Mouse (Mus musculus): ENCODE data around the gene Pcbp3. TPM values are rescaled to one million over a fixed set of nuclear protein-coding genes. Genes with fewer than 3 reads are reported as not detected.
"Not testable (repeated sequence)": the region's sequence is repeated elsewhere in the genome, so short reads cannot be mapped to it uniquely, and the experiment has no call there.

Gene Pcbp3
- polyA plus RNA-seq (2016; fragmentation: Nextera tagmentation; extraction: Ambion mirVana), result 58.4 and 63.3 TPM in 2 replicates

- Histone ChIP-seq H3K4me3 (peak within 1 kb of the TSS; percentile 73), H3K4me1 (peaks cover 61% of the 10 kb centered on the region), H3K9me3 (no peaks in the 10 kb centered on the region), H3K27ac (peak within 1 kb of the TSS; percentile 89), H3K27me3 (ENCODE audit: poor library complexity, severe bottlenecking) (no peaks in the 10 kb centered on the region; the same call in 1 of the 2 replicates), H3K36me3 (replicated peaks) (0 out of 2 replicates have a peak, but pooled peaks cover 2% of the 10 kb centered on the region)
- peak; percentile 99 for DNase-seq (ENCODE audit: extremely low spot score, low spot score)
- 2% methylated on average over 62 of the region's 62 CpGs for WGBS
Measured at GRCm38 (mm10) chr10:76961790-76962489, at the start of gene Pcbp3. Gene Pcbp3, minus strand, starts transcription at chr10:76961887.

DNA sequence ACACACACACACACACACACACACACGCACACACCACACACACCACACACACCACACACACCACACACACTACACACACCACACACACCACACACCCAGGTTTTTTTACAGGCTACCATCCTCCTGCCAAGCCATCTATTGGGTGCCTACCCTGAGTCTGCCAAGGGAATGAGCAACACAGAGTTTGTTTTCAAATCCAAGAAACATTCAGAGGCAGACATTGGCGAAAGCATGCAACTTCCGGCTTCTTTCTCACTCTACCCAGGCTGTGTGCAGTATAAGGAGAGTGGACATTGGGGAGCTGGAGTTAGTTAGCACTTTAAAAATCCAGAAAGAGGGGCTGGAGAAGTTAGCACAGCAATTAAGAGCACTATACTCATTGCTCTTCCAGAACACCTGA is 47.0 kb upstream of the Pcbp3 start:
- no peak for DNase-seq (ENCODE audit: extremely low spot score, low spot score)
- H3K27me3 ChIP-seq (ENCODE audit: poor library complexity, severe bottlenecking), result no peaks in the 10 kb centered on the region
- no peaks in the 10 kb centered on the region for H3K9me3 ChIP-seq
- no peak overlapping the region for H3K4me3 ChIP-seq
- H3K27ac ChIP-seq, result peak overlapping the region; percentile 81
- peaks cover 36% of the 10 kb centered on the region for H3K4me1 ChIP-seq
- H3K36me3 ChIP-seq (replicated peaks), result no peaks in the 10 kb centered on the region
- 86% methylated on average over 3 of the region's 3 CpGs for WGBS

DNA sequence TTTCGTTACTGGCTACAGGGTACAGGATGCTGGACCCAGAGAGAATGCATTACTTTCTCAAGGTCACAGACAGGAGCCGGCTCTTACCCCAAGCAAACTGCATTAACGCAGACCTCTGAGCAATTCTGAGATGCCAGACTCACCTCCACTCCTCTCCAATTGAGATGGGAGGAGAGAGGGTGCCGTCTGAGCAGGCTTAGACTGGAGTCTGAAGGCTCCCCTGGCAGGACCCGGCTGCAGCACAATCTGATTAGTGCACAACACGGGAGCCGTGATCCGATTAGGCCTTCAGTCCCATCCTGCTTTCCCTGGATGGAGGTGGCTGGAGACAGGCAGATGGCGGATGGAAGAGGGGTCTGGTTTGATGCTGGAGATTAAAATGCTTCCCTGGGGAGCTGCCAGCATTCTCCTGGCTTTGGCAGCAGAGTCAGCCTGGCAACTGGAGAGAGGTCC is 46.4 kb upstream of the Pcbp3 start:
- no peaks in the 10 kb centered on the region for H3K9me3 ChIP-seq
- 21% methylated on average over 9 of the region's 9 CpGs for WGBS
- peak overlapping the region; percentile 81 for H3K27ac ChIP-seq
- peaks cover 36% of the 10 kb centered on the region for H3K4me1 ChIP-seq
- no peak overlapping the region for H3K4me3 ChIP-seq
- DNase-seq (ENCODE audit: extremely low spot score, low spot score), result peak; percentile 33
- H3K27me3 ChIP-seq (ENCODE audit: poor library complexity, severe bottlenecking), result no peaks in the 10 kb centered on the region
- H3K36me3 ChIP-seq (replicated peaks), result no peaks in the 10 kb centered on the region

GRCm38 (mm10) chr10:77007433-77008108 is 45.9 kb upstream of the Pcbp3 start:
- Histone ChIP-seq H3K27ac (peak overlapping the region; percentile 81), H3K4me1 (peaks cover 36% of the 10 kb centered on the region), H3K27me3 (ENCODE audit: poor library complexity, severe bottlenecking) (no peaks in the 10 kb centered on the region), H3K9me3 (no peaks in the 10 kb centered on the region), H3K4me3 (no peak overlapping the region), H3K36me3 (replicated peaks) (no peaks in the 10 kb centered on the region)
- 33% methylated on average over 8 of the region's 8 CpGs for WGBS
- DNase-seq (ENCODE audit: extremely low spot score, low spot score), result peak; percentile 46

DNA sequence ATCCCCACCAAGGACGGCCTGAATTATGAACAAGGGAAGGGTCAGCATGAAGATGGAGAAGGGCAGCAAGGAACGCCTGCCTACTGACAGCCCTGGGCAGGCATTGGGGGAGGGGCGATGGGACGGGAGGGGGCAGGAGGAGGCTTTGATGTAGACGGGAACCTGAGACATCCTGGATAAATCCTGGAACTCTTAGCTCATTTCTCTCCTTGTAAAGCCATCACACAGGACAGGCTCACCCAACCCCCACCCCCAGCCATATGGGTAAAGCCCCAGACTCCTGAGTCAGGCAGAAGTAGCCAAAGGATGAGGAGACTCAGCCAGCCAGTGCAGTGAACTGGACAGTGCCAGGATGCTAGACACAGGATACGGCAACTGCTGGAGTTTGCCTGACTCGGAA is 43.2 kb upstream of the Pcbp3 start:
- no peaks in the 10 kb centered on the region for H3K36me3 ChIP-seq (replicated peaks)
- WGBS, result 32% methylated on average over 7 of the region's 7 CpGs
- H3K4me3 ChIP-seq, result no peak overlapping the region
- no peak for DNase-seq (ENCODE audit: extremely low spot score, low spot score)
- H3K4me1 ChIP-seq, result peaks cover 36% of the 10 kb centered on the region
- H3K27me3 ChIP-seq (ENCODE audit: poor library complexity, severe bottlenecking), result no peaks in the 10 kb centered on the region
- peak overlapping the region; percentile 76 for H3K27ac ChIP-seq
- no peaks in the 10 kb centered on the region for H3K9me3 ChIP-seq

DNA sequence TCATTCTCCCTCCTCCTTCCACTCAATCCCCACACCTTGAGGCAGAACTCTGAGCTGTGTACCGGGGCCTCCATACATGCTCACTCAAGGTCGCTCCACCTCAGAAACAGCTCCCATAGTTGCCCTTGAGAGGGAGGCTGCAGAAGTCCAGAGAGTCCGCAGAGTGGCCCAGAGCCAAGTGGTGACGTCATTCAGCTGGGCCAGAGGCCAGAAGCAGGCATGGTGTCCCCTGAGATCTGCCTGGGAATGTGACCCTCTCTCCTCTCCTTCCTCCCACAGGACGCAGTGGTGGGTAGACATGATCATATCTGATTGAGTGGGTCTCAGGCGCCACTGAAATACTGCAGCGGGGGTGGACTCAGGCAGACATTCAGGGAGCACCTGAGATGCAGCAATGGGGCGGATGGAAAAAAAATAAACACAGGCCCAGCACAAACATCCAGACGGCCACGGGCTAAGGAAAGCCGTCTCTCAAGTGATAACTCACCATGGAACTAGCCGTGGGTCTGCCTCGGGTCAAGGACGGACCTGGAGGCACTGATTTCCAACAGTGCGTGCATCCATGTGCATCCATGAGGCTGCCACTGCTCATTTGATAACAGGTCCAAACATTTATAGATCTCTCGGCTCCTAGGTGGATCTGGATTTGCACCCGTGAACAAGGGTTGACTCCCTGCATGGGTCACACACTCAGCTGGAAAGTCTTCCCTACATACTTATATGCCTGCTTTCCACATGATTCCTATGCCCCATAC is 36.2 kb upstream of the Pcbp3 start:
- Histone ChIP-seq H3K27me3 (ENCODE audit: poor library complexity, severe bottlenecking) (no peaks in the 10 kb centered on the region), H3K4me1 (no peaks in the 10 kb centered on the region), H3K36me3 (replicated peaks) (no peaks in the 10 kb centered on the region), H3K9me3 (no peaks in the 10 kb centered on the region), H3K4me3 (no peak overlapping the region), H3K27ac (no peak overlapping the region)
- no peak for DNase-seq (ENCODE audit: extremely low spot score, low spot score)
- 85% methylated on average over 17 of the region's 17 CpGs for WGBS

DNA sequence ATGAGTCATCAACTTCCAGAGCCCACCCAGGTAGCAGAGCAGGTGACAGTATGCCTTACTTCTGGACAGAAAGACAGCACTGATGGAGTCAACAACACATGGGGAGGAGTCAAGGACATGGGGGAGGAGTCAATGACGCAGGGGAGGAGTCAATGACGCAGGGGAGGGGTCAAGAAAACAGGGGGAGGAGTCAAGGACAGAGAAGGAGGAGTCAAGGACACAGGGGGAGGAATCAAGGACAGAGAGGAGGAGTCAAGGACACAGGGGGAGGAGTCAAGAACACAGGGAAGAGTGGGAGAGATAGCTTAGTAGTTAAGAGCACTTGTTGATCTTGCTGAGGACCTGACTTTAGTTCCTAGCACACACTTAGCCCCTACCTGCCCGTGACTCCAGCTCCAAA is 30.8 kb upstream of the Pcbp3 start:
- H3K36me3 ChIP-seq (replicated peaks), result no peaks in the 10 kb centered on the region
- H3K27me3 ChIP-seq (ENCODE audit: poor library complexity, severe bottlenecking), result no peaks in the 10 kb centered on the region
- DNase-seq (ENCODE audit: extremely low spot score, low spot score), result no peak
- H3K4me1 ChIP-seq, result peaks cover 13% of the 10 kb centered on the region; the same call in 1 of the 2 replicates
- no peak overlapping the region for H3K27ac ChIP-seq
- no peaks in the 10 kb centered on the region for H3K9me3 ChIP-seq
- H3K4me3 ChIP-seq, result no peak overlapping the region
- WGBS, result 62% methylated on average over 3 of the region's 3 CpGs

DNA sequence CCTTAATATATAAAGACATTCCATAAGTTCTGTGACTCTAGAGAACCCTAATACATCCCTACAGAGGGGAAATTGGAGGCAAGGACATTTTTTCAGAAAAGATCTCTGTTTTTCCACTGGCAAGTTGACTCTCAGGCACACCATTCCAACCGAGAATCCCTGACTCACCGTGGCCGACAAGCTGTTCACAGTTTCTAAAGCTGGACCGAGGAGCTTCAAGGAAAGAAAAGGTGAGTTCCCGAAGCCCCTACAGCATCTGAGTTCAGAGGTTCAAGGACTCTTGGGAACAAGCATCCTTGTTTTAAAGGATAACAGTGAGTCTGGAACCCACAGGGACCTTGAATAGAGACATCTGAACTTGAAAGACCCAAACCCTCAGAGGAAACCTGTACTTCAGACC is 26.9 kb upstream of the Pcbp3 start:
- Histone ChIP-seq H3K27ac (no peak overlapping the region), H3K9me3 (no peaks in the 10 kb centered on the region), H3K27me3 (ENCODE audit: poor library complexity, severe bottlenecking) (no peaks in the 10 kb centered on the region), H3K4me3 (no peak overlapping the region), H3K36me3 (replicated peaks) (no peaks in the 10 kb centered on the region), H3K4me1 (peaks cover 13% of the 10 kb centered on the region; the same call in 1 of the 2 replicates)
- DNase-seq (ENCODE audit: extremely low spot score, low spot score), result no peak
- 93% methylated on average over 5 of the region's 5 CpGs for WGBS

- H3K4me1 ChIP-seq, result peaks cover 23% of the 10 kb centered on the region
- 64% methylated on average over 2 of the region's 2 CpGs for WGBS
- DNase-seq (ENCODE audit: extremely low spot score, low spot score), result no peak
Measured at GRCm38 (mm10) chr10:76978042-76978441, 16.4 kb upstream of the Pcbp3 start.

DNA sequence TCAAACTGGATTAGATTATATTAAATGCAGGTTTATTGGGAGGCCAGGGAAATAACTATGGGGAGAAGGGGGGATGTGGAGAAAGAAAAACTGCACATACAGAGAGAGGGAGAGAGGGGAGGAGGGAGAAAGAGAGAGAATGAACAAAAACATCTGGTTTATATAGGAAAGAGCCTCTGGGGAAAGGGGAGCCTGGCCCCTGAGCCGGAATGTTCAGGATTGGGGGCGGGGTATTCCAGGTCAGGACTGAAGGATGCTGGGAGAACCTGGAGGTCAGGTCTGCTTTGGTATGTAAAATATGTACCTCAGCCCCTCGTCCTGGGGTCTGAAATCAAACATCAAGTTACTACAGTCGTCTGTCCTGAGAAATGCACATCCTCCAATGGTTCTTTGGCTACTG is 15.0 kb upstream of the Pcbp3 start:
- whole genome bisulfite sequencing, result 65% methylated on average over 4 of the region's 4 CpGs
- Histone ChIP-seq H3K36me3 (replicated peaks) (no peaks in the 10 kb centered on the region), H3K4me3 (no peak overlapping the region), H3K9me3 (no peaks in the 10 kb centered on the region), H3K27me3 (ENCODE audit: poor library complexity, severe bottlenecking) (no peaks in the 10 kb centered on the region), H3K27ac (no peak overlapping the region), H3K4me1 (peaks cover 28% of the 10 kb centered on the region)
- no peak for DNase-seq (ENCODE audit: extremely low spot score, low spot score)

More at GRCm38 (mm10) chr10:76978042-76978441, 16.4 kb upstream of the Pcbp3 start:
- Histone ChIP-seq H3K27me3 (ENCODE audit: poor library complexity, severe bottlenecking) (no peaks in the 10 kb centered on the region), H3K9me3 (no peaks in the 10 kb centered on the region), H3K27ac (no peak overlapping the region), H3K36me3 (replicated peaks) (no peaks in the 10 kb centered on the region), H3K4me3 (no peak overlapping the region)

- WGBS, result 45% methylated on average over 15 of the region's 15 CpGs
- 0 out of 2 replicates have a peak overlapping the region, but pooled peaks have one; percentile 48 for H3K27ac ChIP-seq
- peaks cover 28% of the 10 kb centered on the region for H3K4me1 ChIP-seq
- H3K27me3 ChIP-seq (ENCODE audit: poor library complexity, severe bottlenecking), result no peaks in the 10 kb centered on the region
- no peak overlapping the region for H3K4me3 ChIP-seq
- no peaks in the 10 kb centered on the region for H3K9me3 ChIP-seq
- no peak for DNase-seq (ENCODE audit: extremely low spot score, low spot score)
- no peaks in the 10 kb centered on the region for H3K36me3 ChIP-seq (replicated peaks)
Measured at GRCm38 (mm10) chr10:76973797-76974436, 12.2 kb upstream of the Pcbp3 start.

GRCm38 (mm10) chr10:76972318-76972717 is 10.6 kb upstream of the Pcbp3 start:
- not testable (repeated sequence) for H3K9me3 ChIP-seq; DNase-seq (ENCODE audit: extremely low spot score, low spot score); H3K27ac ChIP-seq; H3K36me3 ChIP-seq (replicated peaks); H3K27me3 ChIP-seq (ENCODE audit: poor library complexity, severe bottlenecking); H3K4me3 ChIP-seq
- WGBS, result 86% methylated on average over 6 of the region's 6 CpGs
- H3K4me1 ChIP-seq, result peaks cover 28% of the 10 kb centered on the region
